Mouse (Mus musculus): ENCODE measurements around the gene Ssmem1.
A peak's percentile ranks its signal among the peaks of the same experiment; 100 is the strongest.

Gene Ssmem1

GRCm38 (mm10) chr6:30509265-30510239 is at the start of gene Ssmem1, which contains the start of gene Tmem209:
Gene Ssmem1 (plus strand): TSS chr6:30509849.
Gene Tmem209 (minus strand): TSS chr6:30509783.
- peak; percentile 99 for DNase-seq

GRCm38 (mm10) chr6:30460750-30461446 is 48.8 kb upstream of the Ssmem1 start:
- DNase-seq, result peak; percentile 92

DNA sequence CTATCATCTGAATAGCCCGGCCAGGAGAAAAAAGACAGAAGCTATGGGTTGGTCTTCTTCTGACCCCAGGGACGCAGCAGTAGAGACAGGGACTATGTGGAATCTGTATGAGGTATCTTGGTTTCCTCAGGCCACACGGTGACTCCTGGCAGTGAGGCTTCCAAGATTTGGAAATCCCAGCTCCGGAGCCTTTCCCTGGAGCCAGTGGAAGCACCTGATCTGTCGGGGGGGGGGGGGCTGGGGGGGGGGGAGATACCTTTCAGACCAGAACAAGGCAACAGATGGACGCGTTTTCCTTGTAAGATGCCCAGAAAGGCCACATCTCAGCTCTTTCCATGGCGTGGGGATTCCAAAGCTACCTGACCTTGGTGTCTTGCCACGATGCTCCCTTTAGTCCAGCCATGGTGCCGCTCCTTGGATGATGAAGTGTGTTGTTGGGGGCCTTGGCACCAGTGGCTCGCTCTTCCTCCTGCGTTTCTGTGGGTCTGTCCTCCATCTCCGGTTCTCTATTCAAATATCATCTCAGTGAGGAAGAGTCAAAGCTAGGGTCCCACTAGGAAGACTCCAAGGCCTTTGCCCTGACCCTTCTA is 47.8 kb upstream of the Ssmem1 start:
- no peak for DNase-seq

DNA sequence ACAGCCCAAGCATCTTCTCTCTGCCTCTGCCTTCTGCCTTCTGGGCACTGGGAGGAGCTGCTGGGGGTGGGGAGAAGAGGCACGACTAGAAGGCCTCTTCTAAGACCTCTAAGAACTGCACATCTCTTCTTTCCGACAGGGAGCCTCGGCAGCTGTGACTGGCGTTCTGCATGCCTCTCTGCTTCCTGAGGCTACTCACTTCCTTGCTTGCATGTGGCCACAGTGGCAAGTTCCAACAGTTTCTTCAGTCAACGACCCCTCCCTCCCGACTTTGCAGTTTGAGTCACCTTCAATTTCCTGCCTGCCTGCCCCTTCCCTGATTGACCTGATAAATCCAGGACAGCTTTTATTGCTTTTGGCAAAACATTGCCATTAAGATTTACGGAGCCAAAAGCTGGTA is 46.8 kb upstream of the Ssmem1 start:
- no peak for DNase-seq

DNA sequence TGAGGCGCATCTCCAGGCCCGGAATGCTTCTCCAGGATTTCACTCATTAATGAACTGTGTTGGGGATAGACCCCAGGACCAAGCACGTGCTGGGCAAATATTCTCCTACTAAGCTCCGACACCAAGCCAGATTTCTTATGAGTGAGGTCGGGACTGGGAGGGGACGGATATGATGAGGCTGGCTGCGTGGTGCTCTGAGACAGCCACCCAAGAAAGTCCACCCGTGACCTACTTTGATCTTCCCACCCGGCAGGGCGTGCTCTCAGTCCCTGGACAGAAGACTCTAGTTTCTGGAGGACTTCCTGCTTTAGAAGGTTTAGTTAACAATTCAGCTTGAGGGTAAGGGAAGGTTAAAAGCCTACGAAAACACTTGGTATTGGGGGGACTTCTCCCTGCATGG is 44.1 kb upstream of the Ssmem1 start:
- no peak for DNase-seq

DNA sequence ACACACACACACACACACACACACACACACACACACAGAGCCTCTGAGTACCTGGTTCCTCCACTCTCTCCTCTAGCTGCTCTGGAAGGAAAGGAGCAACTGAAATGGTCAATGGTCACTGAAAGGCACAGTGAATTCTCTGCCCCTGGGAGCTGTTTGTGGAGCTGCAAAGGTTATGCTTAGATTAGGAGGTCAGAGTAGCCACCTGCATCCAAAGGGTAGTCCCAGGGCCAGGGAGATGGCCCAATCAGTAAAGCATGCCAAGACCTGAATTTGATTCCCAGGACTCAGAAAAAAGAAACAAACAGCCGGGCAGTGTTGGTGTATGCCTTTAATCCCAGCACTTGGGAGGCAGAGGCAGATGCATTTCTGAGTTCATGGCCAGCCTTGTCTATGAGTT is 41.6 kb upstream of the Ssmem1 start:
- no peak for DNase-seq

GRCm38 (mm10) chr6:30468684-30469083 is 41.0 kb upstream of the Ssmem1 start:
- DNase-seq, result no peak

- peak; percentile 55 for DNase-seq
Measured at GRCm38 (mm10) chr6:30469370-30469769, 40.3 kb upstream of the Ssmem1 start.

DNA sequence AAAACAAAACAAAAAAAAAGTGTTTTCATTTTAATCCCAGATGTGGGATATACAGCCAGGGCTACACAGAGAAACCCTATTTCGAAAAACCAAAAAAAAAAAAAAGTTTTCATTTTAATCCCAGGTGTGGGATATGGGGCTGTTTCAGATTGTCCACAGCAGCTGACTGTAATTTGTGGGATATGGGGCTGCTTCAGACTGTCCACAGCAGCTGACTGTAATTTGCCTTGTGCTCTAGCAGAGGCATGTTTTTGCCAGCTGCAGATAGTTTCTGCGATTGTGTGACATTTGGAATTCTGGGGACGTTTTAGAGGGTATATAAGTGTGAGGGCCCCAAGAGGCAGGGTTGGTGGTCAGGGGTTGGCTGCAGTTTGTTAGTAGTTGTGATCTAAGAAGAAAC is 37.9 kb upstream of the Ssmem1 start:
- DNase-seq, result no peak

DNA sequence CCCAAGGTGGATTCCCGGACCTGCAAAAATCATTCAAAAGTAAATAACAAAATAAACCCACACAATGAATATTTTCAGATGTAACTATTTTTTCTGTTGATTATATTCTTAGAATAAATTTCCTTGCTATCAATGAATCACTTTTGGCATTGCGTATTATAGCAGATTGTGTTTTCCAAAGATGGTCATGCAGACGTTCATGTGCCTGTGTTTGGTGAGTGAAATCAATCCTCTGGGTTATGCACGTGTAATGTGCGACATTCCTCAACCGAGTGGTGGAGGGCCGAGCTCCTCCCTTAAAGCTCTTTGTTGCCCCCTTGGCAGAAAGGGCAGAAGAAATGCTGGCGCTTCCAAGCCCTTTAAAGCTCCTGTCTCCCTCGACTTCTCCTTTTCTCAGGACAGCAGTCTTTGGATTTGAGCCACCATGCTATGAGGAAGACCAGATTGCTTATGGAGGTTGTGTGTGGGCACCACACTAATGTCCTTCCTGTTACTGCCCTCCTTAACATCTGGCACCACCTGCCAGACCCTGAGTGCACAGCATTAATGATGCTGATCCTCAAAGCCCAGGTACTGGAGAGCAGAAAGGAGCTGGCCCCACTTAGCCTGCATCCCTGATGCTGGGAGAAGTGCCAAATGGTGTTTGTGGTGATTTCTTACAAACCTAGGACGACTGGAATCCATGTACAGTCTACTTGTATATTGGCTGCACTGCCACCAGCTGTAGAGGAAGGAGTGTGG is 33.5 kb upstream of the Ssmem1 start:
- DNase-seq, result no peak

GRCm38 (mm10) chr6:30477210-30477714 is 32.4 kb upstream of the Ssmem1 start:
- DNase-seq, result no peak

GRCm38 (mm10) chr6:30477784-30478183 is 31.9 kb upstream of the Ssmem1 start:
- no peak for DNase-seq

- no peak for DNase-seq
Measured at GRCm38 (mm10) chr6:30479418-30479817, 30.2 kb upstream of the Ssmem1 start.

GRCm38 (mm10) chr6:30482908-30483307 is 26.7 kb upstream of the Ssmem1 start:
- no peak for DNase-seq

- DNase-seq, result no peak
Measured at GRCm38 (mm10) chr6:30486504-30486903, 23.1 kb upstream of the Ssmem1 start.

- no peak for DNase-seq
Measured at GRCm38 (mm10) chr6:30499049-30499448, 10.6 kb upstream of the Ssmem1 start.

DNA sequence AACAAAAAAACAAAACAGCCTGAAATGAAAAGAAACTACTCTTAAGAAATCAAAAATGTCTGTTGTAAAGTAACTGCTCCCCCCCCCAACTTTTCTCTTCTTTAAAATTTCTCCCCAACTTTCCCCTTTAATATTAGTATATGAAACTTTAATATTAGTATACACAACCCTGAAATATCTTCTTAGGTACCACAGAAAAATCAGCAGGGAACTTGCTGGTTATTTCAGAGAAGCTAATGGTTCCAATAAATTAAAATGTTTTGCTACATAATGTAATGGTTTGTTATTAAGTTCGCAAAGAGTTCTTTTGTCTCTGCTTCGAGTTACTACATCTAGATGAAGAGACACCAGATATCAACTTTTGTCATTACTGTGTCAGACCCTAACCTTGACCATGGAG is 825 bp upstream of the Ssmem1 start:
- DNase-seq, result no peak

- no peak for DNase-seq
Measured at GRCm38 (mm10) chr6:30510291-30510690, 642 bp downstream of the Ssmem1 start.

DNA sequence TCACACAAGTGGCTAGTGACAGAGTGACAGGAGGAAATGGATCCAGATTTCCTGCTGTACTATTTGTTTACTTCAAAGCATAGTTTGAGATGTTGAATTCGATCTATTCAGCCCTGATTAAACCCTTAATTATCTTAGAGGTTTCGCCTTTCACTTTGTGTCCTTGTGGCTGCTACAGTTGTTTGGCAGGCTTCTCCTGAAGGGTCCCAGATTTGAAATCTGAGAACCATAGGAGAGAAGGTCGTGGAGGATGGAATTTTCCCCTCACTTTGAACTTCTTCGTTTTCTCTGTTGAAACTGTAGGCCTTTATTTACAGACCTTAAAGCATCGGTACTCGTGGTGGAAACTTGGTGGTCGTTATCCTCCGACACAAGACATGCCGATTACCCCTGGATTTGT is 4.6 kb downstream of the Ssmem1 start:
- DNase-seq, result no peak

- DNase-seq, result no peak
Measured at GRCm38 (mm10) chr6:30520400-30520799, 10.8 kb downstream of the Ssmem1 start.

- no peak for DNase-seq
Measured at GRCm38 (mm10) chr6:30525456-30526332, 16.0 kb downstream of the Ssmem1 start.
